Mouse (Mus musculus): ENCODE measurements around the gene Zc3h10. TPM values are rescaled to one million over a fixed set of nuclear protein-coding genes. Genes with fewer than 3 reads are reported as not detected.
"Not testable (repeated sequence)": the region's sequence is repeated elsewhere in the genome, so short reads cannot be mapped to it uniquely, and the experiment has no call there.

Zc3h10 gene
- polyA plus RNA-seq, 1 experiment from 2014 or later: 20.8 TPM

DNA sequence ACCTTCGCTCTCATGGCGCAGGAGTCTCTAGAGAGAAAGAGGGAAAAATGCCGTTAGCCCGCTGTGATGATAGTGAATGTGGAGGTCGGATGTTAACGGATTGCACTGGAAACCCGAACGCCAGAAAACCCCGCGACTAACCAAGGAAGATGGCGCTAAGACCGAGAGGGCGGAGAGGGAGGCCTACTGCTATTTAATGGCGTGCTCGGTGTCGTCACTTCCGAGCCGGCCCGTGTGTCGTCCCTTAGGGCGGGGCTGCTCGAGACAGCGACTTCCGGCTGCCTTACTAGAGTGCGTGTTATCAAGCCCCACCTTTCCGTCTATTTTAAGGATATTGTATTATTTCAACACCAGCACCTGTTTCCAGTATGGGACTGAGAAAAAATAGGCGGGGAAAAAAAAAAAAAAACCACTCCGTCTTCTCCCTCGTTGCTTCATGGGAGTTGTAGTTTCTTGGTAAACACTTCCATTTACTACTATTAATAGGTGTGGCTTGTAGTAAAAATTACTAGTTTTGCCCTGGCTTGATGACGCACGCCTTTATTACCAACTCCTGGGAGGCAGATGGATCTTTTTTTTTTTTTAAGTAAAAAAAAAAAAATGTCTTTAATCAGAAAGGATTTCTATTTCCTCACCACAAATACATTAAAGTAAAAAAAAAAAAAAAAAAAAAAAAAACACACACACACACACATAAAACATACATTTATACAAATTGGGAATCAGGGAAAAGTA is 1.5 kb upstream of the Zc3h10 start, which contains the start of gene Rpl41:
Gene Rpl41, minus strand, starts transcription at position 359 of the 735 bp plus-strand sequence.
- H3K4me1 ChIP-seq: peaks cover 14% of the 10 kb centered on the region
- peak within 1 kb of the TSS; percentile 95 for H3K27ac ChIP-seq
- no peaks in the 10 kb centered on the region for H3K9me3 ChIP-seq (replicated peaks)
- H3K36me3 ChIP-seq: peaks cover 18% of the 10 kb centered on the region
- peak; percentile 83 for ATAC-seq (ENCODE audit: low FRiP score)
- no peaks in the 10 kb centered on the region for H3K27me3 ChIP-seq
- WGBS: under 1% methylated on average over 31 of the region's 31 CpGs
- peak within 1 kb of the TSS; percentile 73 for H3K4me3 ChIP-seq
- peak within 1 kb of the TSS; percentile 93 for H3K9ac ChIP-seq
- peak within 1 kb of the TSS; percentile 82 for H3K4me2 ChIP-seq (replicated peaks)

DNA sequence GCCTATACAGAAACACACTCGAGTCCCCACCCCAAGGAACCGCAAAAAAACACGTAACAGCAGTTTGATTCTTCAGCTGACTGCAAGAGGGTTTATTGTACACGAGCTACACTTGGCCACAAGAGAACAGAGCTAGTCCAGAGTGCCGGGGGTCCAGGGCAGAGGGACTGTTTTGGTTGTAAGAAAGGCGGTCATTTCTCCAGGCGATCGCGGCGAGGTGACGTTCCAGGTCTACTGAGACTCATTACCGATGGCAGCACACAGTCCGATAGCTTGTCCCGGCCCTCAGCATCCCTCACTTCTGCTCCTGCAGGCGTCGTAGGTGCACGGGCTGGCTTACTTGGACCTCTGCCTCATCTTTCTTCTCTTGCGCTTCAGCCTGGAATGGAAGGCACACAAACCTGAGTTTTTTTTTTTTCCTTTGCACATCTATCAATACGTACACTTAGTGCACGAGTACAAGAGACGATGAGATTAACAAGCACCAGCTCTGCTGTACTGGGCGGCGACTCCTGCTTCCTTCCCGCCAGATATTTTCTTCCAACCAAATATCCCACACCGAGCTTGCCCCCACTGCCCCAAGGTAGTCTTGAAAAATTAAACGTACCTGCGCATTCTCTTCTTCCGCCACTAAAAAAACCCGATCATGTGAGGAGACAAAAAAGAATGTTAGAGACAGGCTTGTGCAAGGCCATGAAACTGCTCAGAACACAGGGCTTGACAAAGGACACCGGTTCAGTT is 647 bp upstream of the Zc3h10 start:
- Histone ChIP-seq H3K9ac (peak overlapping the region; percentile 93), H3K4me2 (replicated peaks) (peak overlapping the region; percentile 82), H3K36me3 (peaks cover 27% of the 10 kb centered on the region), H3K4me3 (peak overlapping the region; percentile 73), H3K4me1 (peaks cover 17% of the 10 kb centered on the region), H3K27ac (peak overlapping the region; percentile 95)
- ATAC-seq (ENCODE audit: low FRiP score); H3K9me3 ChIP-seq (replicated peaks); H3K27me3 ChIP-seq: not testable (repeated sequence)
- WGBS: 1% methylated on average over 29 of the region's 30 CpGs

DNA sequence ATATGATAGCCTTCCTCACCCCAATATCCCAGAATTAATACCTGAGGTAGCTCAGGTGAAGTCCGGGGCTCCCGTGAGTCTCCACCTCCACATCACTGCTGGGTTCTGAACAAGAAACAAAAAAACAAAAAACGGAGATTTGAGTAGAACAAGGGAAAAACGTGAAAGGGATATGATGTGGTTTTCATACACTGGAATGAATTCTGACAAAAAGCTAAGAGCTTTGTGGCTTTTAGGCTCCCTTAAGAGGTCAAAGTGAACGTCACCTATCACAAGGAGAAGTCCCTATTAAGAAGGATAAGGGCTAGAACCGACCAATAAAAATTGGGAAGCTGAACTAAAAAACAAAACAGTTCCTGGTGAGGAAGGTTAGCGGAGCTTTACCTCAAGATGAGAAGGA is 787 bp downstream of the Zc3h10 start:
- 30% methylated on average over 7 of the region's 7 CpGs for WGBS
- no peak for ATAC-seq (ENCODE audit: low FRiP score)
- Histone ChIP-seq H3K9me3 (replicated peaks) (no peaks in the 10 kb centered on the region), H3K36me3 (peaks cover 41% of the 10 kb centered on the region), H3K4me2 (replicated peaks) (peak overlapping the region; percentile 82), H3K27ac (peak overlapping the region; percentile 95), H3K27me3 (no peaks in the 10 kb centered on the region), H3K4me1 (peaks cover 18% of the 10 kb centered on the region), H3K4me3 (peak overlapping the region; percentile 73), H3K9ac (peak overlapping the region; percentile 73)

DNA sequence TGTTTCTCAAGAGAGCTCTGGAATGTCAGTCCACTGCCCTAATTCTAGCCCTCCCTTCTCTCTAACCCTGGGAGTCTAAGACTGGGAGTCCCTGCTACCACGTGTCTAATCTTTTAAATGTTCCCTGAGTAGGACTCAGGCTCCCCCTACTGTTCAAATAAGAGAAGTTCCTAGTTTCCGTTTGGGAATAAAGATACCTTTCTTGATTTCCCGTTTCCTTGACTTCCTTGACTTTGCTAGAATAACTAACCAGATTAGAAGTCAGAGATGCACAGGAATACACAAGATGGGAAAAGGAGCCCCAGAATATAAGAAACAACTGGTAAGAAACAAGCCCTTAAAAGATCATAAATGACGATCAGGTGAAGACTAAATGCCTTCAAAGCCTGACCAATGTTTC is 1.2 kb downstream of the Zc3h10 start:
- Histone ChIP-seq H3K36me3 (peaks cover 41% of the 10 kb centered on the region), H3K9ac (no peak overlapping the region), H3K4me2 (replicated peaks) (peak overlapping the region; percentile 82), H3K4me1 (peaks cover 18% of the 10 kb centered on the region), H3K9me3 (replicated peaks) (no peaks in the 10 kb centered on the region), H3K4me3 (peak overlapping the region; percentile 73), H3K27me3 (no peaks in the 10 kb centered on the region), H3K27ac (no peak overlapping the region)
- 17% methylated on average over 4 of the region's 4 CpGs for WGBS
- ATAC-seq (ENCODE audit: low FRiP score): no peak

DNA sequence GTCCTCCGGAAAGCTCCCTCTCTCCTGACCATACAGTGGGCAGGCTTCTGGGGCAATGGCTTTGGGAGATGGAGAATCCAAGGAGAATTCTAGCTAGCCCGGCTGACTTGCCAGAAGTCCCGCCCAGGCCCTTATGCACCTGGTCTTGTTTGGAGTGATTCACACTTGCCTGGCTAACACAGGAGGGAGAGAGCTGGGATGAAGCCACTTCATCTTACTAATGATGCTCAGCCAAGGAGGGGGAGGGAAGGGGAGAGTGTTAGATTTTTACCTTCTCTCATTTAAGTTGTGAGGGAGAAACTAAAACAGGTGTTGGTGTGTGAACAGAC is 2.0 kb downstream of the Zc3h10 start:
- Histone ChIP-seq H3K36me3 (peaks cover 47% of the 10 kb centered on the region), H3K4me2 (replicated peaks) (no peak overlapping the region), H3K27me3 (no peaks in the 10 kb centered on the region), H3K4me1 (peaks cover 18% of the 10 kb centered on the region), H3K27ac (no peak overlapping the region), H3K4me3 (no peak overlapping the region), H3K9me3 (replicated peaks) (no peaks in the 10 kb centered on the region), H3K9ac (no peak overlapping the region)
- no peak for ATAC-seq (ENCODE audit: low FRiP score)
- WGBS: 93% methylated on average over 3 of the region's 3 CpGs

DNA sequence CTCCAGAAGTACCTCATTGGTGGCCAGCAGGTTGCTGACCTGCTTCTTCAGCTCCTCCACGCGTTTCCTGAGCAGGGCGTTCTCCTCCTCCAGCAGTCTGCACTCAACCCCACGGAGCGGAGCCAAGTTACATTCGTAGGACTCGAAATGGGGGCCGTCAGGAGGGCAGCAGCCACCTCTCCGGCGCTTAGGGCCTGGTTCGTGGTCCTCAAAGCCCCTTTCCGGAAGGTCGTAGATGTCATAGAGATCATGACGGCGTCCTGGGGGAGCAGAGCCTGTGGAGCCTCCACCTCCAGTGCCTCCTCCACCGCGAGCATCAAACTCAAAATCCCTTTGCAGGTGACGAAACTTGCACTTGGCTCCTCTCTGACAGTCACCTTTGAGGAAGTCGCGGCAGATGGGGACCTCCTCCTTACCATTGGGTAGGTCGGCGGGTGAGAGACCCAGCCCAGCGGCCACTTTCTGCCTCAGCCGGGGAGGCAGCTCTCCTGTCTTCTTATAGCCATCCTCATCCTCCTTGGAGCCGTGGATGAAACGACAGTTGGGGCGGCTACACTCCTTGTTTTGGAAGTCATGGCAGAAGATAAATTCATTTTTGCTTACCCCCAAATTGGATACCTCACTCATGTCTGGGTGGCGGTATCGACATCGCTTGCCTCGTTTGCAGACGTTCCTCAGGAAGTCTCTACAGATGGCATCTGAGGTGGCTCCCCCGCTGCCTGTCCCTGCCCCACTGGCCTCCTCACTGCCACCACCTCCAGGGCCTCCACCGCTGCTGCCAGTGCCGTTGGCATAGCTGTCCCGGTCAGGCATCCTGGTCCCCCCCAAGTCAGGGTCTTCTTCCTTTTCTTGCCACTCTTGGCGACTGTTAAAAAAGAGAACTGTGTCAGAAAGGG is 2.7 kb downstream of the Zc3h10 start:
- no peak overlapping the region for H3K4me3 ChIP-seq
- H3K4me2 ChIP-seq (replicated peaks): no peak overlapping the region
- H3K4me1 ChIP-seq: peaks cover 18% of the 10 kb centered on the region
- WGBS: 95% methylated on average over 37 of the region's 37 CpGs
- H3K36me3 ChIP-seq: peaks cover 47% of the 10 kb centered on the region
- no peak overlapping the region for H3K27ac ChIP-seq
- H3K27me3 ChIP-seq: no peaks in the 10 kb centered on the region
- no peak overlapping the region for H3K9ac ChIP-seq
- no peaks in the 10 kb centered on the region for H3K9me3 ChIP-seq (replicated peaks)
- ATAC-seq (ENCODE audit: low FRiP score): no peak

DNA sequence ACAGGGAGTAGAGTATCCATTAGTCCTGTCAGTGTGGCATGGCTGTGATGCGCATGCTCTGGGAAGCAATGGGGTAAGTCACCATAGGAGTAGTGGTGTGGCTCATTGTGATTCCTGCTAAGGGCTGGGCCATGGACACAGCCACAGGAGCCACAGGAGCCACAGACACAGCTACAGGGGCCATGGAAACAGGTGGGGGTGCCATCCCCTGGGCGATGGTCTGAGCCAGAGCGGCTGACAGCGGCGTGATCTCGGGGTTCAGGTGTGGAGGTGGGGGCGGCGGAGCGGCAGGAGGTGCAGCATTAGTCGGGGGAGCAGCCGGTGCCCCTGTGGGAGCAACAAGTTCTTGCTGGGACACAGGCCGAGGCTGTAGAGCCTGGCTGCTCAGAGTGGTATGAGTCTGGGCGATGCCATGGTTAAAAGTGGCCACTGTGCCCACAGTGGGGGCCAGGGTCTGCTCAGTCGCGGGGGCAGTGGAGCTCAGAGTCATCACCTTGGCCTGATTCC is 3.4 kb downstream of the Zc3h10 start:
- Histone ChIP-seq H3K4me3 (no peak overlapping the region), H3K36me3 (peaks cover 47% of the 10 kb centered on the region), H3K27me3 (no peaks in the 10 kb centered on the region), H3K4me1 (peaks cover 16% of the 10 kb centered on the region), H3K9me3 (replicated peaks) (no peaks in the 10 kb centered on the region), H3K9ac (0 out of 2 replicates have a peak overlapping the region, but pooled peaks have one; percentile 8), H3K4me2 (replicated peaks) (no peak overlapping the region), H3K27ac (no peak overlapping the region; the same call in 1 of the 2 replicates)
- no peak for ATAC-seq (ENCODE audit: low FRiP score)
- WGBS: 97% methylated on average over 15 of the region's 15 CpGs

DNA sequence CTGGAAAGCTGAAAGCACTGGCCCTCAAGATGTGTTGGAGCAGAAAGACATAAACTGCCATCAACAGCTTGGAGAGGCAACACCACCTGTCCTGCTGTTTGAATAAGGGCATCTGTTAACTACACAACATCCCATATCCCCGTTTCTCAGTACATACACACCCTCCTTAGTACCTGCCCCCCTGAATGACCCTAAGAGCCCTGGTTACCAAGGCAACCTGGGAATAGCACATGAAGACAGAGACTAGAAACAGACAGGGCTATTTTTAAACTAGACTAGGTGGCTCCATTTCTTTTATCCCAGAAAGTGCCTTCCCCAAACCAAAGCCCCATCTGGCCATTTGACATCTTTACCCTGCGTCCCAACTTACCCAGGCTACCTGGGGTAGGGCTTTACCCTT is 4.5 kb downstream of the Zc3h10 start:
- Histone ChIP-seq H3K27me3 (no peaks in the 10 kb centered on the region), H3K27ac (no peak overlapping the region), H3K4me2 (replicated peaks) (no peak overlapping the region), H3K4me3 (no peak overlapping the region), H3K9me3 (replicated peaks) (no peaks in the 10 kb centered on the region), H3K9ac (no peak overlapping the region), H3K36me3 (peaks cover 47% of the 10 kb centered on the region), H3K4me1 (peaks cover 16% of the 10 kb centered on the region)
- ATAC-seq (ENCODE audit: low FRiP score): no peak
- 85% methylated on average over 2 of the region's 2 CpGs for WGBS

DNA sequence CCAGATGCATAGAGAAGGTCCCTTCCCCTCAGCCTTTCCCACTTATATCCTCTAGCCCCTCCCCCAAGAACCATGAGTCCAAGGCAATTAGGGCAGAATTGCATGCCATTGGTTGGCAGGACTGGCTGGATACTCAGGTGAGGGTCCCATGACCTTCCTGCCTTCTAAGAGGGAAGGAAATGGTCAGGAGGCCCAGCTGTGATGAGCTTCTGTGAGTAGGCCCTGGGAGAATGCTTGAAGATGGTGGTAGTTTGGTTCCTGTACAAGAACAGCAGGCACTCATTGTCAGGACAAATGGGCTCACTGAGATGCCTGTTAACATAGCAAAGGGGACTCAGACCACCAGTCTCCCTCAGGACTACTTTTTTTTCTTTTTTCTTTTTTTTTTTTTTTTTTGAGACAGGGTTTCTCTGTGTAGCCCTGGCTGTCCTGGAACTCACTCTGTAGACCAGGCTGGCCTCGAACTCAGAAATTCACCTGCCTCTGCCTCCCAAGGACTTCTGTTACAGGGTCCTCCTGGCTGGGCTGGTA is 9.2 kb downstream of the Zc3h10 start:
- WGBS: 81% methylated on average over 1 of the region's 1 CpGs
- Histone ChIP-seq H3K4me1 (peaks cover 2% of the 10 kb centered on the region; the same call in 1 of the 2 replicates), H3K4me3 (no peak overlapping the region), H3K27ac (no peak overlapping the region), H3K9ac (no peak overlapping the region), H3K27me3 (no peaks in the 10 kb centered on the region), H3K36me3 (peaks cover 22% of the 10 kb centered on the region), H3K4me2 (replicated peaks) (no peak overlapping the region), H3K9me3 (replicated peaks) (no peaks in the 10 kb centered on the region)
- no peak for ATAC-seq (ENCODE audit: low FRiP score)

DNA sequence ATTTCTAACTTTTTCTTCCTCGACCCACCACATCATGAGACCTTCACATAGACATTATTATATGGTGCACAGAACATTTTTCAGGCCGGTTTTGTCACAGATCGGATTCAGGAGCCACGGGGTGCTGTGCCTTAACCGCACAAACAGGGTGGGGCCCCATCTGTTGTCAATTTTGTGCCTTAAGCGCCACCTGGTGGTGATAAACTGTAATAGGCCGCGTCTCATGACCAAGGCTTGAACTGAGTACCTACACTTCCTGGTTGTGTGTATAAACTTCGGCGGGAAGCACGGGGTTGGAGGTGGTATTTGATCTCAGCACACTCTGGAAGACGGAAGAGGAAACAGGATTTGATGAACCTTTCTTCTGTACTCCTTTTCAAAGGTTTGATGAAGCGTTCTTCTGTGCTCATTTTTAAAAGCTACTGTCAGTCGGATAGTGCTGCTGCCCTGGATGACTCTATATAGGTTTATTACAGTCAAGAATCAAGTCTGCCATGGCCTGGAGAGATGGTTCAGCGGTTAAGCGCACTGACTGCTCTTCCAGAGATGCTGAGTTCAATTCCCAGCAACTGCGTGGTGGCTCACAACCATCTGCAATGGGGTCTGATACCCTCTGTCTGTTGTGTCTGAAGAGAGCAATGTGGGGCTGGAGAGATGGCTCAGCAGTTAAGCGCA is 11.2 kb downstream of the Zc3h10 start:
- Histone ChIP-seq H3K36me3 (0 out of 2 replicates have a peak, but pooled peaks cover 6% of the 10 kb centered on the region), H3K9me3 (replicated peaks) (no peaks in the 10 kb centered on the region), H3K4me1 (no peaks in the 10 kb centered on the region), H3K27me3 (no peaks in the 10 kb centered on the region), H3K4me3 (no peak overlapping the region), H3K9ac (no peak overlapping the region), H3K27ac (no peak overlapping the region), H3K4me2 (replicated peaks) (peak overlapping the region; percentile 42)
- peak; percentile 91 for ATAC-seq (ENCODE audit: low FRiP score)
- 19% methylated on average over 18 of the region's 18 CpGs for WGBS

DNA sequence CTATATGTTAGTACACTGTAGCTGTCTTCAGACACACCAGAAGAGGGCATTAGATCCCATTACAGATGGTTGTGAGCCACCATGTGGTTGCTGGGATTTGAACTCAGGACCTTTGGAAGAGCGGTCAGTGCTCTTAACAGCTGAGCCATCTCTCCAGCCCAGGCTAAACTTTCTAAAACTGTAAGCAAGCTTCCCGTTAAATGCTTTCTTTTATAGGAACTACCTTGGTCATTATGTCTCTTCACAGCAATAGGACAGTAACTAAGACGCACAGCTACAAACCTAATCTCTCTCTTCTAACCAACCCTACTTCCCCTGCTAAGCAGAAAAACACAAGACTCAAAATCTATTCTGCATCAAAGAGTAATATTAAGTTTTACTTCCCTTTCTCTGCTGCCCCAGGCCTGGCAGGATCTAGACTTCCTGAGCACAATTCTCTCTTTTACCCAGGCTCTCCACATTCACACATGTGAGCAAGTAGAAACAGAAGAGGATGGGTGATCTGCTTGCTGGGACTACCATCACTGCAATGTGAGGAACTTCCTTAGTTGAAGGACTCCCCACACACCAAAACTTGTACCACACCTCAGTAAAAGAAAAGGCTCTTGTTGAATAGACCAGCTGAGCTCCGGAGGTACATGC is 11.8 kb downstream of the Zc3h10 start:
- 0 out of 2 replicates have a peak, but pooled peaks cover under 1% of the 10 kb centered on the region for H3K36me3 ChIP-seq
- no peaks in the 10 kb centered on the region for H3K9me3 ChIP-seq (replicated peaks)
- peak overlapping the region; percentile 42 for H3K4me2 ChIP-seq (replicated peaks)
- H3K9ac ChIP-seq: no peak overlapping the region
- no peak overlapping the region for H3K4me3 ChIP-seq
- no peak overlapping the region for H3K27ac ChIP-seq
- ATAC-seq (ENCODE audit: low FRiP score): no peak
- no peaks in the 10 kb centered on the region for H3K27me3 ChIP-seq
- H3K4me1 ChIP-seq: no peaks in the 10 kb centered on the region
- WGBS: 73% methylated on average over 4 of the region's 4 CpGs
